18 mouse cellular contexts compared by ENCODE assay signal in the genomic region with DNA sequence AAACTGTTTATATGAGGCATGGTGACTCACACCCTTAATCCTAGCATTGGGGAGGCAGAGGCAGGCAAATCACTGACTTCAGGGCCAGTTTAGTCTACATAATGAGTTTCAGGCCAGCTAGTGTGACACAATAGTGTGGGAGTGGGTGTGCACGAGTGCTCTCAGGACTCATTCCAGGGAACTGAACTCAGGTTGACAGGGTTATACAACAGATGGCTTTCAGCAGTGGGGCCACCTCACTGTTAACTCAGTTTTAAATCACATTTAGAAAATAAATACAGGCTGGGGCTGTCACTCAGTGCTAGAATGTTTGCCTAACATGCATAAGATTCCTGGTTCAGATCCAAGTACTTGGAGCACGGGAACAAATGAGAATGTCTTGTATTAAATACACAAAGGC. TPM values are rescaled to one million over a fixed set of nuclear protein-coding genes. Genes with fewer than 3 reads are reported as not detected.
DNase-seq lines count a peak whose midpoint lies in the region; ATAC-seq and TF ChIP-seq lines count a peak whose summit lies in the region.
"Had no signal": no experiment of that assay in that cellular context is flagged by ENCODE, and none has a peak within 500 bp of the region (broad histone marks: within the 10 kb centered on the region; RNA-seq: fewer than 3 reads in every experiment).

No protein-coding gene starts in this region.

- no peak overlapping the region for H3K27ac ChIP-seq in embryonic facial prominence, embryonic 14.5 days (replicated peaks; ENCODE audit: low read depth, low read length)
- H3K27ac ChIP-seq in embryonic facial prominence, embryonic 10.5 days (replicated peaks) = no peak overlapping the region
- no peak overlapping the region for H3K27ac ChIP-seq in kidney, postnatal 0 days
- peak overlapping the region; percentile 47; the same call in 1 of the 2 replicates for H3K27ac ChIP-seq in lung, embryonic 16.5 days (ENCODE audit: low read length)
- no peak overlapping the region for H3K27ac ChIP-seq in stomach, postnatal 0 days (replicated peaks)
- H3K27ac ChIP-seq: embryonic facial prominence, embryonic 15.5 days; forebrain, embryonic 12.5 days; hindbrain, embryonic 15.5 days; liver, embryonic 12.5 days; neural tube, embryonic 12.5 days had no signal

- TF ChIP-seq CTCF in kidney, postnatal 0 days (IDR thresholded peaks at IDR 0.05; ENCODE audit: low read depth) = no peak
- no peak for TF ChIP-seq CTCF in stomach, postnatal 0 days (IDR thresholded peaks at IDR 0.05; ENCODE audit: low read depth)

- H3K9me3 ChIP-seq in embryonic facial prominence, embryonic 14.5 days (ENCODE audit: control insufficient read depth, low read length) = no peaks in the 10 kb centered on the region
- H3K9me3 ChIP-seq in embryonic facial prominence, embryonic 10.5 days = no peaks in the 10 kb centered on the region
- H3K9me3 ChIP-seq in kidney, postnatal 0 days (replicated peaks; ENCODE audit: low read length) = no peaks in the 10 kb centered on the region
- no peaks in the 10 kb centered on the region for H3K9me3 ChIP-seq in lung, embryonic 16.5 days (ENCODE audit: control insufficient read depth, low read length)
- no peaks in the 10 kb centered on the region for H3K9me3 ChIP-seq in stomach, postnatal 0 days (ENCODE audit: control insufficient read depth, low read length)
- H3K9me3 ChIP-seq: embryonic facial prominence, embryonic 15.5 days; forebrain, embryonic 12.5 days; hindbrain, embryonic 15.5 days; liver, embryonic 12.5 days; neural tube, embryonic 12.5 days had no signal

- no peak overlapping the region for H3K4me2 ChIP-seq in embryonic facial prominence, embryonic 14.5 days (ENCODE audit: low read depth, low read length)
- H3K4me2 ChIP-seq in kidney, postnatal 0 days (ENCODE audit: low read length) = no peak overlapping the region
- H3K4me2 ChIP-seq in lung, embryonic 16.5 days (ENCODE audit: low read depth, low read length) = no peak overlapping the region
- no peak overlapping the region for H3K4me2 ChIP-seq in stomach, postnatal 0 days (replicated peaks; ENCODE audit: low read depth)
- H3K4me2 ChIP-seq: embryonic facial prominence, embryonic 15.5 days; forebrain, embryonic 12.5 days; hindbrain, embryonic 15.5 days; liver, embryonic 12.5 days; neural tube, embryonic 12.5 days had no signal

- no peaks in the 10 kb centered on the region for H3K27me3 ChIP-seq in embryonic facial prominence, embryonic 14.5 days (replicated peaks; ENCODE audit: control insufficient read depth, insufficient read depth, low read length)
- H3K27me3 ChIP-seq in embryonic facial prominence, embryonic 10.5 days (replicated peaks; ENCODE audit: low read depth, poor library complexity, severe bottlenecking) = no peaks in the 10 kb centered on the region
- no peaks in the 10 kb centered on the region for H3K27me3 ChIP-seq in kidney, postnatal 0 days (ENCODE audit: insufficient read depth, low read length)
- no peaks in the 10 kb centered on the region for H3K27me3 ChIP-seq in lung, embryonic 16.5 days (ENCODE audit: control insufficient read depth, insufficient read depth, low read depth, low read length)
- H3K27me3 ChIP-seq in stomach, postnatal 0 days (ENCODE audit: control insufficient read depth, insufficient read depth, low read length) = no peaks in the 10 kb centered on the region
- H3K27me3 ChIP-seq: embryonic facial prominence, embryonic 15.5 days; forebrain, embryonic 12.5 days; hindbrain, embryonic 15.5 days; liver, embryonic 12.5 days; neural tube, embryonic 12.5 days had no signal

- DNase-seq in embryonic facial prominence, embryonic 14.5 days (ENCODE audit: low spot score) = peak; percentile 52
- no peak for DNase-seq in embryonic facial prominence, embryonic 10.5 days (ENCODE audit: low spot score)
- DNase-seq in kidney, postnatal 0 days (ENCODE audit: low spot score) = peak; percentile 27
- DNase-seq in kidney, adult 8-10 months = no peak
- no peak for DNase-seq in stomach, postnatal 0 days (ENCODE audit: low spot score)
- no peak for DNase-seq in ovary, adult 18-20 months (ENCODE audit: low spot score)
- no peak for DNase-seq in gastrocnemius, postnatal 10 days
- DNase-seq: adrenal gland, adult 8-10 months; cerebellum, adult 18-20 months; heart, postnatal 14 days; kidney, adult 9 months; thymus, adult 2 months had no signal

- ATAC-seq in embryonic facial prominence, embryonic 14.5 days (ENCODE audit: low read depth) = no peak
- ATAC-seq in kidney, postnatal 0 days (replicated peaks; ENCODE audit: low FRiP score, low read depth) = no peak
- ATAC-seq in lung, embryonic 16.5 days (ENCODE audit: low read depth) = peak; percentile 74
- ATAC-seq in stomach, postnatal 0 days (ENCODE audit: low FRiP score, low TSS enrichment) = peak; percentile 53; the same call in 1 of the 2 replicates
- ATAC-seq: liver, embryonic 12.5 days had no signal

- no peaks in the 10 kb centered on the region for H3K4me1 ChIP-seq in embryonic facial prominence, embryonic 14.5 days (ENCODE audit: control insufficient read depth, insufficient read depth, low read length)
- no peaks in the 10 kb centered on the region for H3K4me1 ChIP-seq in embryonic facial prominence, embryonic 10.5 days
- H3K4me1 ChIP-seq in kidney, postnatal 0 days (replicated peaks; ENCODE audit: insufficient read depth, low read length) = no peaks in the 10 kb centered on the region
- H3K4me1 ChIP-seq in lung, embryonic 16.5 days (replicated peaks; ENCODE audit: control insufficient read depth, insufficient read depth, low read length) = no peaks in the 10 kb centered on the region
- no peaks in the 10 kb centered on the region for H3K4me1 ChIP-seq in stomach, postnatal 0 days (replicated peaks; ENCODE audit: control insufficient read depth, insufficient read depth)
- H3K4me1 ChIP-seq: embryonic facial prominence, embryonic 15.5 days; forebrain, embryonic 12.5 days; hindbrain, embryonic 15.5 days; liver, embryonic 12.5 days; neural tube, embryonic 12.5 days had no signal

- H3K4me3 ChIP-seq in embryonic facial prominence, embryonic 14.5 days (ENCODE audit: low read depth, low read length) = no peak overlapping the region
- H3K4me3 ChIP-seq in embryonic facial prominence, embryonic 10.5 days = no peak overlapping the region
- no peak overlapping the region for H3K4me3 ChIP-seq in kidney, postnatal 0 days (replicated peaks; ENCODE audit: low read depth, low read length)
- H3K4me3 ChIP-seq in lung, embryonic 16.5 days (ENCODE audit: low read length) = no peak overlapping the region
- no peak overlapping the region for H3K4me3 ChIP-seq in stomach, postnatal 0 days (ENCODE audit: low read depth, low read length)
- H3K4me3 ChIP-seq: embryonic facial prominence, embryonic 15.5 days; forebrain, embryonic 12.5 days; hindbrain, embryonic 15.5 days; liver, embryonic 12.5 days; neural tube, embryonic 12.5 days had no signal

- 53% methylated on average over 2 of the region's 2 CpGs for WGBS in embryonic facial prominence, embryonic 14.5 days
- WGBS in embryonic facial prominence, embryonic 10.5 days = 82% methylated on average over 2 of the region's 2 CpGs
- WGBS in kidney, postnatal 0 days = 33% methylated on average over 2 of the region's 2 CpGs
- 45% methylated on average over 2 of the region's 2 CpGs for WGBS in lung, embryonic 16.5 days
- WGBS in stomach, postnatal 0 days = 22% methylated on average over 2 of the region's 2 CpGs

- H3K9ac ChIP-seq in embryonic facial prominence, embryonic 14.5 days (ENCODE audit: low read depth, low read length) = no peak overlapping the region
- no peak overlapping the region for H3K9ac ChIP-seq in kidney, postnatal 0 days (ENCODE audit: low read depth, low read length)
- no peak overlapping the region for H3K9ac ChIP-seq in lung, embryonic 16.5 days (ENCODE audit: low read length)
- H3K9ac ChIP-seq in stomach, postnatal 0 days (ENCODE audit: low read length) = no peak overlapping the region
- H3K9ac ChIP-seq: embryonic facial prominence, embryonic 15.5 days; forebrain, embryonic 12.5 days; hindbrain, embryonic 15.5 days; liver, embryonic 12.5 days; neural tube, embryonic 12.5 days had no signal

- H3K36me3 ChIP-seq in embryonic facial prominence, embryonic 14.5 days (ENCODE audit: control insufficient read depth, insufficient read depth, low read length) = peaks cover 88% of the 10 kb centered on the region
- H3K36me3 ChIP-seq in embryonic facial prominence, embryonic 10.5 days (replicated peaks) = peaks cover 85% of the 10 kb centered on the region
- H3K36me3 ChIP-seq in kidney, postnatal 0 days (ENCODE audit: insufficient read depth, low read length) = peaks cover 57% of the 10 kb centered on the region
- peaks cover 28% of the 10 kb centered on the region for H3K36me3 ChIP-seq in lung, embryonic 16.5 days (ENCODE audit: control insufficient read depth, insufficient read depth, low read length)
- H3K36me3 ChIP-seq in stomach, postnatal 0 days (ENCODE audit: control insufficient read depth, insufficient read depth, low read length) = peaks cover 17% of the 10 kb centered on the region

- no peak for TF ChIP-seq EP300 in stomach, postnatal 0 days (optimal IDR thresholded peaks at IDR 0.05)

RNA-seq across cellular contexts. Expression of a gene that starts 8.2 kb away (rescaled TPM):
- polyA plus RNA-seq in embryonic facial prominence, embryonic 14.5 days (2014; fragmentation: Nextera tagmentation; extraction: Ambion mirVana) = 108 TPM in 2 replicates
- 112 and 113 TPM in 2 replicates for polyA plus RNA-seq in embryonic facial prominence, embryonic 10.5 days (2016; fragmentation: Nextera tagmentation; extraction: Ambion mirVana)
- 127 and 141 TPM in 2 replicates for polyA plus RNA-seq in kidney, postnatal 0 days (2015; fragmentation: Nextera tagmentation; extraction: Ambion mirVana)
- polyA plus RNA-seq in lung, embryonic 16.5 days (2015; fragmentation: Nextera tagmentation; extraction: Ambion mirVana) = 109 and 113 TPM in 2 replicates
- 120 and 123 TPM in 2 replicates for polyA plus RNA-seq in stomach, postnatal 0 days (2015; fragmentation: Nextera tagmentation; extraction: Ambion mirVana)
- total RNA-seq in gastrocnemius, postnatal 10 days (2021) = 10 to 100 TPM; 71.0 to 73.7 TPM

RNA-seq across cellular contexts. Expression of a gene that starts 19.4 kb away (rescaled TPM):
- 50.1 and 53.1 TPM in 2 replicates for polyA plus RNA-seq in embryonic facial prominence, embryonic 14.5 days (2014; fragmentation: Nextera tagmentation; extraction: Ambion mirVana)
- polyA plus RNA-seq in embryonic facial prominence, embryonic 10.5 days (2016; fragmentation: Nextera tagmentation; extraction: Ambion mirVana) = 43.6 and 44.2 TPM in 2 replicates
- polyA plus RNA-seq in kidney, postnatal 0 days (2015; fragmentation: Nextera tagmentation; extraction: Ambion mirVana) = 33.8 and 35.2 TPM in 2 replicates
- polyA plus RNA-seq in lung, embryonic 16.5 days (2015; fragmentation: Nextera tagmentation; extraction: Ambion mirVana) = 39.0 and 45.8 TPM in 2 replicates
- polyA plus RNA-seq in stomach, postnatal 0 days (2015; fragmentation: Nextera tagmentation; extraction: Ambion mirVana) = 25.8 and 26.4 TPM in 2 replicates
- 1 to 10 TPM; 7.1 to 9.4 TPM for total RNA-seq in gastrocnemius, postnatal 10 days (2021)

Comparison
In these comparisons a context has a peak if more than half of its experiments do, and no peak if none do; other contexts are left out.
1. DNase-seq: peak in embryonic facial prominence, embryonic 14.5 days (single experiment) and kidney, postnatal 0 days (single experiment); none in embryonic facial prominence, embryonic 10.5 days (single experiment), kidney, adult 8-10 months (0 of 2), stomach, postnatal 0 days (single experiment), ovary, adult 18-20 months (single experiment) and gastrocnemius, postnatal 10 days (single experiment).
2. ATAC-seq: peak in lung, embryonic 16.5 days (single experiment) and stomach, postnatal 0 days (single experiment); none in embryonic facial prominence, embryonic 14.5 days (single experiment) and kidney, postnatal 0 days (single experiment).